Mouse (Mus musculus): ENCODE measurements around the gene 2310034G01Rik. TPM values are rescaled to one million over a fixed set of nuclear protein-coding genes. Genes with fewer than 3 reads are reported as not detected.

The 2310034G01Rik gene
- polyA plus RNA-seq, 1 experiment: 4.1 TPM

DNA sequence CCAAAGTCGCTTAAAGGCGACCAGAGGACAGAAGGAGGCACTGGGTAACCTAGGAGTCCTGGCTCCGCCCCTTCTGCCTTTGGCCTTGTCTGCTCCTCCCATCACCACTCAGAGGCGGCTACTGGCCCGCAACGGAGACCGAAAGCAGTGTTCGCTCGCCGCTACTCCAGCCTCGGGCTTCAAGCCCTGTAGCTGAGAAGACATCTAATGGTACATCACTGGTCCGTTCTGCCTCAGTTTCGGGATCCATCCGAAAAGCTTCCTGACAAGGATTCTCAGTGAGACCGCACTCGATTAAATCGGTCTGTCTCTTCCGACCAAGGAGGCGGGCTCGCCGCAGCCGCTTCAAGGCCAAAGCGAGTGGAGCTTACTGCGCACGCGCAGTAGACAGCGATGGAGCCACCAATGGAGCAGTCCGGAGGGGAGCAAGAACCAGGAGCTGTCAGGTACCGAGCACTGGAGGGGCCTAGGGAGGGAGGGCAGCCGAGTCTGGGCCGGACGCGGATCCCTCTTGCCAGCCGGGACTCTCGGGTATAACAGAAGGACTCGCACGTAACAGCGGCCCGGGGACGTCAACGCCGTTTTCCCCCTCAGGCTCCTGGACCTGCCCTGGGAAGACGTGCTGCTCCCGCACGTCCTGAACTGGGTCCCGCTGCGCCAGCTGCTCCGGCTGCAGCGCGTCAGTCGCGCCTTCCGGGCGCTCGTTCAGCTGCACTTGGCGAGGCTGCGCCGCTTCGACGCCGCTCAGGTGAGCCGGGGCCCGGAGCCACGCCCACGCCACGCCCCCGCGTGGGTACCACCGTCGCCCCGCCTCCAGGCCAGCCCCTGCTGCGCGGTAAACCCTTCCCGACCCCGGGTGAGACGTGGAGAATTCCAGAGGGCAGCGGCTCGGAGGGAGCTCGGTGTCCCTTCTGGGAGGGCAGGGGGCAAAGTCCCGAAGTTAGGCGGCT is 21.7 kb downstream of the 2310034G01Rik start, which contains the start of gene Fbxl15:
Fbxl15 (plus strand) TSS at position 104 of the 950 bp plus-strand sequence.
- no peak for DNase-seq (ENCODE audit: low read depth)

DNA sequence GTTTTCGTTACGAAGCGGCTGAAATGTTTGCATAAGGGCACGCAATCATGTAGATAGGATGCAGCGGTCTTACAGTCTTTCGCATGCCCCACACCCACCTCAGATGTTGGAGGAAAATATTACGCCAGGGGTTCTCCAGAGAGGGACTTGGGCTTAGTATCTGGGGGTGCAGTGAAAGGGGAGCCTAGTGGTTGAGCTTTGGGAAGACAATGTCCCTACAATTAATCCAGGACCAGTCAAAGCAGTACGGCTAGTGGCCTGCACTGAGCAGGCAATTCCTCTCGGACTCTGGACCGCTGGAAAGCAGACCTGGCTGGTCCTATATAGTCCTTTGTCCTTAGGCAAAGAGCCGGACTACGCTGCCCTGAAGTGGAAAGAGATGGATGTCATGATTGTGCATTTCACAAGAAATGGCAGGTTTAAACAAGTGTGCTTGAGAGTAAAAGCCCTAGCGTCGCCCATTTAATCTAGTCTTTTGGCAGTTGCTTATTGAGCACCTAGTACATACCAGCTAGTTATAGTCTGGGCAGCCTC is 22.5 kb downstream of the 2310034G01Rik start:
- no peak for DNase-seq (ENCODE audit: low read depth)

DNA sequence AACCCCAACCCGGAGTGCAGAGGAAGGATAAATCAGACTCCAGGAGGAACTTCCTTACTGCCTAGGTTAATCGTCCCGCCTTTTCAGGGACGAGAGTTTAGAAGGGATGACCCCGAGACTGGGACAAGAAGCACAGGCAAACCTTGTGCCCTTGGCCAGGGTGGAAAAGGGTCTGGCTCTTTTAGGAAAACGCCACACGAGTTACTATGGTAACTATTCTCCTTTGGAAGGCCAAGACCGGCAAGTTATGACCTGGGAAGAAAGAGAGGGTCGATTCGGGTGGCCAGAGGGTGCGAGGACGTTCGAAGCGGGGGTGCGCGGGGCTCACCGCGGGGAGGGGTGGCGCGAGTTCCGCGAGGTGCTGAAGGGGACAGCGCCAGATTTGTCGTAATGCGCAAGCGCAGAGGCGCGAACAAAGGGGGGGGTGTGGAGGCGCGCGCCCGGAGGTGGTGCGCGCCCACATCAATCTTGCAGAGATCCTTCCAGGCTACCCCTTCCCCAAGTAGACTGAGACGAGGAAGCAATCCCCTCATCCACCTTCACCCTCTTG is 23.3 kb downstream of the 2310034G01Rik start, which contains the start of gene Psd:
Psd (minus strand) TSS at position 401 of the 550 bp plus-strand sequence.
- no peak for DNase-seq (ENCODE audit: low read depth)

DNA sequence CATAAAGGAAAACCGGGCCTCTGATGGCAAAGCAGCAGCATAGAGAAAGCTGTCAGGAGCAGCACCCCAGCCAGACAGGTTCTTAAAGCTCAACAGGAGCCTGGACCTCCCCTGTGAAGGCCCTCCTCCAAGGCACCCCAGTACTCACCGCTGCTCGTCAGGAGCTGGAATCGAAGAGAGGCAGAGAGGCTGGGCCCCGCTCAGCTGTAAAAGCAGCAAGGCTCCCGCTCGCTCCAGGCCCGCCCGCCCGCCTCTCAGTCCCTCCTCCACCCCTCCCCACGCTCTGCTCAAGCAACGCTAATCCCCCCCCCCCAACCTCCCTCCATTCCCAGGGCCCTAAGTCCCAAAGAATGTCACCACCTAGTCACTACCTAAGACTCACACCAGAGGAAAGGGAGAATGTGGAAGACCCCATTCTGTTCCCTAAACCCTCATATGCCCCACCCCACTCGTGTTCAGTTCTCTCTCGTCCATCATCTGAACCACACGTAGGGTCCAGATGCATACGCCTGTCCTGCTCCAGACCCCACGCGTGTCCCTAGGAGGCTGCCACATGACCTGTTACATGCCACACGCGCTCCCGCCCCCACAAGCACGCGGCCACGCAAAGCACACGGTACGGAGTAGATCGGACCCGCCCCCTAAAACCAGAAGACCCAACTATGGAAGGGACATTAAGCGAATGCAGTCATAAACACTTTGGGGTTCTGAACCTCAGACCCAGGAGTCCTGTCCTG is 23.9 kb downstream of the 2310034G01Rik start:
- DNase-seq (ENCODE audit: low read depth): no peak

DNA sequence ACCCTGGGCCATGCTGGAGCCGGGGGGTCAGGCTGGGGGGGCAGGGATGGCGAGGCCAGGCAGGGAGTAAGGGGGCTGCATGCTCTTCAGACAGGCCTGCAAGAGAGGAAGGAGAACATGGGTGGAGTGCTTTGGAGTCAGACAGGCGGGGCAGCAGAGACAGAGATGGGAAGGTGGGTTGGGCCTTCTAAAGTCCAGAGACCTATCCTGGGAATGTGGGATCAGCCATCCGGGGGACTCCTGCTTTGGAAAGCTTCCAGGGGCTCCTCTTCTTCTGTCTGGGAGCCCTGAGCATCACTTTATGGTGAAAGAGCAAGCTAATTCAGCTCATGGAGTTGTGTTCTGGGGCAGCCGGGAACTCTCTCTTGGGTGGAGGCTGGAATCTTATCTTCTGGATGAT is 25.2 kb downstream of the 2310034G01Rik start:
- DNase-seq (ENCODE audit: low read depth): no peak

DNA sequence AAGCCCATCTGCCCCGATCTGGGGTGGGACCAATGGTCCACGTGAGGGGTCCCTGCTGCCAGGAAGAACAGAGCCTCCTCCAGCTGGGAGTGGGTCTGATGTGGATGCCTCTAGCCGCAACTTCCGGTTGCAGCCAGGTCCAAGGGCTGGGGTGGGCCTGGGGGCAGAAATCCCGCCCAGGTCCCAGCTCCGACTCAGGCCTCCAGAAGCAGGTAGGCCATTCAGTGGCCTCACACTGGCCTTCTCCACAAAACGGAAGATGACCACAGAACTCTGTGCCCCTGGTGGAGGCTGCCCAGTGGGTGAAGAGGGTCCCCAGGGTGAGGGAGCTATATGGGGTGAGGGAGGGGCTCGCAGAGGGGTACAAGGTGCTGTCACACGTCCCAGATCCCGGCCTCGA is 25.7 kb downstream of the 2310034G01Rik start:
- DNase-seq (ENCODE audit: low read depth): no peak

DNA sequence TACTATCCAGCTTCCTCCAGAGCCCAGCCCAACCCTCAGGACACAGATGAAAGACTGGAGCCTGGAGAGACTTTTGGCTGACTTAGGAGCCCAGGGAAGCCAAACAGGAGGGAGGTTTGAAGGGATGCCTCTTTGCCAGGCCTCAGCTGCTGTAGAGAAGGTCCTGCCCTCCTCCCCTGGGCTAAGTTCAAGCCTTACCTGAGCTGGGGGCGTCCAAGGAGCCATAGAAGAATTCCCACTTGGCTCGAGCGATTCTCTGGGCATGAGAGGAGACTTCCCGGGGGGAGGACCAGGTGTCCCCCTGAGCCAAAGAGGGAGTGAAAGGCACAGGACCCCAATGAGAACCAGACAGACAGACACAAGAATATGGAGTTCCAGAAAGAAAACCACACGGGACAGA is 26.4 kb downstream of the 2310034G01Rik start:
- no peak for DNase-seq (ENCODE audit: low read depth)

DNA sequence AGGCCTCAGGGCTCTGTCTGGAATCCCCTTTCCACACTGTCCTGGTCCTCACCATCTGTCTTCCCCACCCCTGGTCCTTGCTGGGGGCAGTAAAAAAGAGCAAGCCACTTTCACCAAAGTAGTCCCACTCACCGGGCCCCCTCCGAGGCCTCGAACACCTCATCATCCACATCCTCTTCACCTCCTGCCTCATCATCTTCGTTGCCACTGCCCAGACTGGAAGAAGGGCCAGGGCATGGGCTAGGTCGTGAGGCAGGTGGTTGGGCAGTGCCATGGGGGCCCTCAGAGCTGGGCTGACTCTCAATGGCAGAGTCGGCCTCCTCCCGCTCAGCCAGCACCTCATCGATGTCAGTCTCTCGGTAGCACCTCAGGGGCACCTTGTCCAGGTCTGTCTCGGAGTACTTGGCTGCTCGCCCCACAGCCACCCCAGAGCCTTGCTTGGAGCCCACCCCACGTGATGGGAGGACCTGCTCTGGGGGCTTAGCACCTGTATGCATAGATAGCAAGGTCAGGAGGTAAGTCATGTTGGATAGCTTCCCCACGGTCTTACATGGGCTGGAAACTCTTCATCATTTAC is 27.0 kb downstream of the 2310034G01Rik start:
- DNase-seq (ENCODE audit: low read depth): no peak

DNA sequence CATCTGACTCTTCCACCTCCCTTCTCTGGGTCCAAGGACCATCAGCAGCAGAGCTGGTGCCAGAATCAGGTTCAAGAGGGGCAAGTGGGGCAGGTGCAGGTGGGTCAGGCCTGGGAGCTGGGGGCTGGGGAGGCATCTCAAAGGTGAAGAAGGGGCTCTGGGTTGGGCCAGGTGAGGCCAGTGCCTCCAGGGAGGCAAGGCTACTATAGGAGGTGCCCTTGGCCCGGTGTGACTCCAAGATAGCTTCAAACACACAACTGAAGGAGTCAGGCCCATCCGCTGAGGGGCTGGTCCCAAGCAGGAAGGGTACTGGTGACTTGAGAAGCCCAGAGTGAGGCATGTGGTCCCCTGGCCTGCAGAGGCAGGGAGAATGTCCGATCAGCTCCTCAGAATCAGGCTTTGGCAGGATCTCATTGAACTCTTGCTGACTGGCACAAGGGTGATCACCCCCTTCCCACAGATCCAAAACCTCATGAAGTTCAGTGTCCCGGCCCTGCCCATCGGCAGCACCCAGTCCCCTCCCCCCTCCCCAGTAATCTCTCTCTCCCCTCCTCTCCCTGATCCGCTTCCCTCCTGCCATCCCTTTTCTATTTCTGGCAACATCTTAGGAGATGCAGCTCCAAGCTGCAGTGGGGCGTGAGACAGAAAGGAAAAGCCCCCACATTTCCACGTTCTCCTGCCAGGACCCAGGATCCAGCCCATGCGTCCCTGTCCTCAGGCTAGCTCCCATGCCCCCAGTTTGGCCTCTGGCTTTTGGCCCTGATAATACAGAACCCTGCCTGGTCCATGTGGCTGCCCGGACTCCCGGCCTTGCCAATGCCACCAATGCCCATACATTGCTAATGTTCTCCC is 27.7 kb downstream of the 2310034G01Rik start:
- DNase-seq (ENCODE audit: low read depth): no peak

DNA sequence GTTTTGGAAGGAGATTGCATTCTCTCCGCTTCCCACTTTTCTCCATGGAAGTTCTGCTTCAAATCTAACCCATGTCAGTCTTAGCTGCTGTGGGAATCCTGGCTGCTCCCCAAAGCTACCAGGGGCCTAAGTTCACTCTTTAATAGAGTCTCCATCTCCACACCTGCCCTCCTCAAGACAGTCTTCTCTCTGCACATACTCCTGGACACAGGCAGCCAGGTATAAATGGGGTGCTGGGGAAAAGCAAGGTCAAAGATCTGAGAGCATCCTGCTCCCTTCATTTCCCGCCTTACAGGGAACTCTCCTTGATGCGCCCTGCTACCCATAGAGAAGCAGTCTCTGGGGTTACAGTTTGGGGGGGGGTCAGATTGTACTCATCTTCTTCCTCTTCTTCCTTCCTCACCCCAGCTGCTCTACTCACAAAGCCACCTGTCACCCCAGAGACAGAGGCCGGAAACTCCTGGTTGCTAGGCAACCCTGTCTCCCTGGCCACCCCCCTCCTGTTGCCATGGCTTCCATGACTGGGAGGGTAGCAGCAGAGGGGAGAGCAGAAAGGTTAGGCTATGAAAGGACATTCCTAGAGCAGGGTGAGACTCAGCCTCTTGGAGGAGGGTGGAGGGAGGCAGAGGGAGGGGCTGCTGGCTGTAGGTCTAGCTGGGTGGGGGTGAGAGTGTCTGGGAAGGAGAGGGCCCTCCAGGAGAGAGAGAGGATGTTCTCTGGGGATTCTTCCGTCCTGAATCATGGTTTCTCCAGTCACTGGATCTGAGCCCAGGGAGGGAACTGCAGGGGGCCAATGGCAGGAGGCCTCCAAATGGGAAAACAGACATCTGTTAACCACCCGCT is 28.8 kb downstream of the 2310034G01Rik start:
- no peak for DNase-seq (ENCODE audit: low read depth)

DNA sequence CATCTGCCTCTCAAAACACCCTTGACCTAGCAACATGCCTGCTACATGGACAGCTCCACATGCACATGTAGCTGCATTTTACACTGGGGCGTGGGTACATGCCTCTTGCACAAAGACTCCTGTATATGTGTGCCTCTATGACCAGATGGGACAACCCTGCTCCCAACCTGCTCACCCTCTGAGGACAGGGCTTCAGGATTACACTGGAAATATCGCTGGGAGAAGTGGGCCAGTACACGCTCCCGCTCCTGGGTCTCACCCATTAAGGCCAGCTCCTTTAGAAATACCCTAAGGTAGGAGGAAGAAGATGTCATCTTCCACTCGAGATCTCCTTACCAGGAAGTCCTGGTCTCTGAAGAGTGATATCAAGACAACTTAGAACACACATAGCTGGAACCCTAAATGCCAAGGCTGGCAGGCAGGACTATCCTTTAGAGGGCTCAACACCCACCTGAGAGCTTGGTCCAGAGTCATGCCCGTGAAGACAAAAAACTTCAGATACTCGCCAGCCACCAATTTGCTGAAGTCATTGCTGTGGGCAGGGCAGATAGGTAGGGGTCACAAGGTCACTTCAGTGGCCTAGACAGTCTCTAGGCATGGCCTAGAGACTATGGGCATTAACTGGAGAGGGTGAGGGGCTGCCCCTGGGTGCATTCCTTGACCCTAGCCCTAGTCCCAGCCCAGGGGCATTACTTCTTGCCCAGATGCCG is 29.9 kb downstream of the 2310034G01Rik start:
- no peak for DNase-seq (ENCODE audit: low read depth)

DNA sequence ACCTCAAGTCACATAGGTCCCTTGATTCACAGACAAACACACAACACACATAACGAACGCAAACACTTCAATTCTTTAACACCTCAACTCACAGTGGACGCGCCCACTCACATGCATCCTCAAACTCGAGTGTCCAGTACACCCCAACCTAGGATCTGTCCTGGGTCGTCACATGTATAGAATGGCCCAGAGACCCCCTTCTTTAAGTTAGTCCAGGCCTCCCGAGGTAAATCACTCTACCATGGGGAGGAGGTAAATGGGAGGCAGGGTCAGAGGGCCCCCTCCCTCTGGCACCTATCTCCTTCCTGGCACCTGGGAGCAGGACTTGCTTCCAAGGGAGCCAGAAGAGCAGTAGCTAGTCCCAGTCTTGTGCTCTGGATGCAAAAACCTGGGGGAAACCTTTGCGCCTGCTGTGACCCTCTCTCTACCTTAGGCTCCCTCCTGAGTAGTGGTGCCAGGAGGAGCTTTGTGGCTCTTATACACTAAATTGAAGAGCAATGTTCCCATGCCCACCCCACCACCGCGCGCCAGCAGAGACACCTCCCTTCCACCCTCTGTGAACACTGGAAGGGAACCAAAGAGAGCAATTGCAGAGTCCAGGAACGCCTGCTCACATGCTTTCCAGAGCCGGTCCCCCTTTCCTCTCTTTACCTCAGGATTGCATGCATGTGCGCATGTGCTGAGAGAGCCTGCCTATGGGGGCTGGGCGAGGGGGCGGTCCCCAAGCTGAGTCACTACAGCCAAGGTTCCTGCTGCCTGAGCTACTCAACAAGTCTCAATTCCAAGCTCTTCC is 31.3 kb downstream of the 2310034G01Rik start:
- DNase-seq (ENCODE audit: low read depth): no peak

DNA sequence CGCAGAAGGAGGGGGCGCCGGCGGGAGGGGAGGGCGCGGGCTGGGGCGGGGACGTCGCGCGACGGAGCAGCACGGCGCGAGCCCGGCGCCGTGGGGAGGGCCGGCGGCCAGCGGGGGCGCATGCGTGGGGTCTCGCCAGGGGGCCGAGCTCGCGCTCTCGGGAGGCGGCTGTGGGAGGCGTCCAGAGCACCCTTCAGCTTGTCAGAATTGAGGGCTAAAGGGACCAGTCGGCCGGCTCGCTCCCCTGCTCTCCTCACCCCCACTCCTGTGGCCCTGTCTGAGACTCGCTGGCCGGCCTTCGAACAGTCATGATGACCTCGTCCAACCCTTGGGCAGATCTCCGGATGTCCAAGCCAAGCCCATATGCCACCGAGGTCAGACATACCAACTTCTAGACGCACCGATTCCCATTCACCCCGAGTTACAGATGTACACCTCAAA is 32.1 kb downstream of the 2310034G01Rik start:
- DNase-seq (ENCODE audit: low read depth): no peak

DNA sequence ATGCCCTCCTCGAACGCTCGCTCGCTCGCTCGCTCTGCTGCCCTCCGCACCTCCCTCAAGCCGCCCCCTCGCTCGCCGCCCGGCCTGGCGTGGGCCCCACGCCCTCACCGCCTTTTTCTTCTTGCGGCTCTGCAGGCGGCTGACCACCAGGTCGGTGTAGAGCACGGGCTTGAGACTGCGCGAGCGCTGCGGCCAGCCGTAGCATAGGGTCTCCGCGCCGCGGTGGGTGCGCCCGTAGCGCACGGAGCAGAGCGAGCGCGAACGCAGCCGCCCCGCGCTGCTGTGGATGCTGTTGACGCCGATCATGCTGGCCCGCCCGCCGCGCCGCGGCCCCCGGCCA is 32.6 kb downstream of the 2310034G01Rik start:
- no peak for DNase-seq (ENCODE audit: low read depth)

DNA sequence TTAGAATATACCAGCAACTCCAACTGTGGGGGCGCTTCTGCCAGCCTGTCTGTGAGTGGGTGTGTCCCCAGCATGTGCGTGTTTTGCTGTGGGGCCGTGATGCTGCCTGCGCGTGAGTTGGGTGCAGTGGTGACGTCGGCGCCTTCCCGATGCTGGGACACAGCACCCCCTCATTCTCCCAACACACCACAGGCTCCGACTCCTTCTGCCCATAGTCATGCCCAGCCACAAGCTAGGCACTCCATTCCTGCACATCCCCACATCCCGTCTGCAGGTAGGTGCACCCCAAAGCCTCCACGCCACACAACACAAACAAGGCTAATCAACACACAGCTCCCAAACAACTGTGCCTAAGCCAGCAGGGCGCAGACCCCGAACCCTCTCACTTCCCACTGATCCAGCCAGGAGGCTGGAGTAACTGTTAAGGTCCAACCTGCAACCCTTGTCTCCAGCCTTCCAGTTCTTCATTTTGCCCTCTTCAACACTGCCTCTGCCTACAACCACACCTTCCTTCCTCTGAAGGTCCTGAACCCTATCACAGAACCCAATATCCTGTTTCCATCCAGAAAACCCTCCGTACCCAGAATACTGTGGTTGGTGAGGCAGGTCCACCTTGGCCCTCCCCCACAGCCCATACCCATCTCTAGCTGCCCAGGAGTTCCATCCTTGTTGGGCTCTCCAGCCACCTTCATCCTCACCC is 33.1 kb downstream of the 2310034G01Rik start:
- no peak for DNase-seq (ENCODE audit: low read depth)

DNA sequence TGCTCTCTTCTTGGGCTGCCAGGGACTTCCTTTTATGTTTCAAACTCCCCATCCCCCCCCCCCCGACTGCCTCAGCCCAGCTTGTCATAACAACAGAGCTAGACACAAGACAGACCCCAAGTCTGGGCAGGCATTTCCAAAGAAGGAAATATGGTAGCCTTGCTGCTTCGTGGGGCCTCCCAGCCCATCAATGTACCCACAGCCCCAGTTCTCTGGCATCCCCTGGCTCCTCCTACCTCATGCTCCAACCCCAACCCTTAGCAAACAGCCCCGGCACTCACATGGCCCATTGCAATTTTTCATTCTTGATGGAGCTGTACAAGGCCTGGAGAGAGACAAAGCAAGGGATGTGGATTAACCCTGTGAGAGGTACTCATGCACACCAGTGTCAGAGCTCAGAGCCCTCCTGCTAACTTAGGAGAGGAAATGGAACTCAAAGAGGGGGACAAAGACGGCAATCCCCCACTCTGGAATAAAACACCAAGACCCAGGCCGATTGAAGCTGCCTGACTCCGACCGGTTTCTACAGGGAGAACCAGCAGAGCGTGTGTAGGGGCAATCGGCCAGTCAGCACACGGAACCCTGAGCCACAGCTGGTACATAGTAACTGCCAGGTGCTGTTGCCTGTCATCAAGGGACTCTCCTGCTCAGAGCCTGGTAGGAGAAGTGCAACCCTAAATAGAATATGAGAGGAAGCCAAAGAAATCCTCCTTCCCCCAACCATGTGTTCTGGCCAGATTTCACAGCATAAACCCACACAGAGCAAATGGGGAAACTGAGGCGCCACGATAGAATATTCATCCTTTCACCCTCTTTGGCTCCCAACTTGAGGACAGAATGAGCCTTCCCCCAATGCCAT is 34.1 kb downstream of the 2310034G01Rik start:
- DNase-seq (ENCODE audit: low read depth): no peak
